Mouse (Mus musculus) spleen, adult 2 months (tissue): ENCODE measurements around the gene Abr.

Experiments
- CTCF ChIP-seq: fragments of 200-500 bp; IDR thresholded peaks from 2 replicates; pipeline ENCODE4 v1.5.1; 2011; ENCODE audit warnings: mild to moderate bottlenecking, inconsistent platforms; ENCODE audit not compliant: insufficient read depth, insufficient read length, insufficient replicate concordance; ENCODE audit errors: extremely low read depth
- POLR2A ChIP-seq: fragments of 200-500 bp; IDR thresholded peaks from 2 replicates; pipeline ENCODE4 v1.6.1; 2011; ENCODE audit warnings: low read depth, low read length, inconsistent platforms

- TF ChIP-seq CTCF = no peak
- no peak for TF ChIP-seq POLR2A
Observed at GRCm38 (mm10) chr11:76630487-76630886, 8.4 kb upstream of the Abr start.
